Mouse (Mus musculus): ENCODE measurements around the gene Atp8b4. TPM values are rescaled to one million over a fixed set of nuclear protein-coding genes. Genes with fewer than 3 reads are reported as not detected.

The Atp8b4 gene
- total and polyA plus RNA-seq, 3 experiments, result 0.31 to 0.73 (median 0.43) TPM

DNA sequence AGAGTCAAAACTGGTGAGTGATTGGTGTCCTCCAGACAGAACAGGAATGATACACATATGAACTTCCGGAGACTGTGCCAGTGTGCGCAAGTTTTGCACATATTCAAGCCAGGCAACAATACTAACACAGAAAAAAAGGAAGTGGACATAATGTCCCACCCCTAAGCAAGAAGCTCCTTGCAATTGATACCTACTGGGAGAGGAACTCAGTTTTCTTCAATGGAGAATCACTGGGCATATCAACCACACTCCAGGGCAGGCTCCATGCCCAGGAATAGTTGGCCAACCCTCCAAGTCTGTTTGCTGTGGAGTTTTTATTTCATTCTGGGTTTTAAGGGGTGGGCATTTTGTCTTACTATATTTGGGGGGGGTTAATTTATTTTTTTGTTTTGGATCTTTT, 145.2 kb downstream of the Atp8b4 start:
- Histone ChIP-seq H3K4me3 (no peak overlapping the region), H3K27ac (no peak overlapping the region), H3K79me2 (replicated peaks; ENCODE audit: control insufficient read depth, insufficient read depth, low read length) (no peaks in the 10 kb centered on the region), H3K27me3 (ENCODE audit: control insufficient read depth, insufficient read depth, low read length) (no peaks in the 10 kb centered on the region), H3K36me3 (ENCODE audit: control insufficient read depth, insufficient read depth, low read length) (no peaks in the 10 kb centered on the region), H3K9ac (ENCODE audit: low read depth, low read length) (no peak overlapping the region), H3K4me1 (ENCODE audit: control insufficient read depth, insufficient read depth, low read length) (no peaks in the 10 kb centered on the region)
- WGBS, result 92% methylated on average over 2 of the region's 2 CpGs
- no peak for TF ChIP-seq POLR2A (IDR thresholded peaks at IDR 0.05; ENCODE audit: insufficient read depth, low read depth, low read length)
- intact Hi-C loops (cut with DNase I), result no loop called here
- no peak for DNase-seq

DNA sequence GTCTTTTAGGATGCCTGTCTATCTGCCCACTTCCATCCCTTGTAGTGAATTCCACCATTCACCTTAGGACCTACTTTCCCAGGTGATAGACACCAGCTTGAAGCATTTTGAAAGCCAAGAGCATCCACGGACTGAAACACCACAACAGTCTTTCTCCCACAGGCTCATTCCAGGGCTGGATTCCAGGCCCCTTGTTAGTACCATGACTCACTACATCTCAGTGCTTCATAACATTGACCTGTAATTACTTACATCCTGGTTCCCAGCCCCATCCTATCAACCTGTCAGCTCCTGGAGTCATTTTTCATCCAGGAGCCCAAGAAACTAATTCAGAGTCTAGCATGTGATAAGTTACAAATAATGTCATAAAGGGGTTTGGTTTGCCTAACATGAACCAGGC, 148.7 kb downstream of the Atp8b4 start:
- Histone ChIP-seq H3K27me3 (ENCODE audit: control insufficient read depth, insufficient read depth, low read length) (no peaks in the 10 kb centered on the region), H3K4me3 (no peak overlapping the region), H3K4me1 (ENCODE audit: control insufficient read depth, insufficient read depth, low read length) (no peaks in the 10 kb centered on the region), H3K36me3 (ENCODE audit: control insufficient read depth, insufficient read depth, low read length) (no peaks in the 10 kb centered on the region), H3K79me2 (replicated peaks; ENCODE audit: control insufficient read depth, insufficient read depth, low read length) (no peaks in the 10 kb centered on the region), H3K9ac (ENCODE audit: low read depth, low read length) (no peak overlapping the region), H3K27ac (no peak overlapping the region)
- DNase-seq, result no peak
- TF ChIP-seq EP300 (IDR thresholded peaks at IDR 0.05; ENCODE audit: insufficient read depth, low read depth, low read length), result no peak
- TF ChIP-seq POLR2A (IDR thresholded peaks at IDR 0.05; ENCODE audit: insufficient read depth, low read depth, low read length), result no peak
- TF ChIP-seq CTCF (IDR thresholded peaks at IDR 0.05), result no peak
- intact Hi-C loops (cut with DNase I), result no loop called here
- WGBS, result 59% methylated on average over 1 of the region's 1 CpGs

DNA sequence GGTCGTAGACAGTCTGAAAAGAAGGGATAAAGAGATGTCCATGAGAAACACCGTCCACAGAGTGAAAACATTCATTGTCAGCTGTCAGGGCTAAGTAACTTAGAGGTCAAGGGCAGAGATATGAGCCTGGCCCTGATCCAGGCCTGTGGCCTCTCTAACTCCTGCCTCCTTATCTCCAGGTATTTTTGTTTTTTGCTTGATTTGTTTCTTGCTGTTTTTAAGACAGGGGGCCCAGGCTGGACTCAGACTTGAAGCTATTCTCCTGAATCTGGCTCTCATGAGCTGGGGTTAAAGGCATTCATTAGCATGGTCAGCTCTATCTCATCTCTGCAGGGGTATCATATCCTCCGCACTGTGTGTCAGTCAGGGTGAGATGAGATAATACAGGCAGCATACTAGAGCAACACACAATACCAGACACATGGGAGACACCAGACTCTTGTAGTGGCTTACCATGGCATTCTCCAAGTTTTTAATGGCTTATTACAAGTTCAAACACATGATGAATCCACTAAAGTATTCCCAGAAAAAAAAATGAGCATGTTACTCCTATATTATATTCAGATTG, 157.4 kb downstream of the Atp8b4 start:
- WGBS, result 44% methylated on average over 3 of the region's 3 CpGs

DNA sequence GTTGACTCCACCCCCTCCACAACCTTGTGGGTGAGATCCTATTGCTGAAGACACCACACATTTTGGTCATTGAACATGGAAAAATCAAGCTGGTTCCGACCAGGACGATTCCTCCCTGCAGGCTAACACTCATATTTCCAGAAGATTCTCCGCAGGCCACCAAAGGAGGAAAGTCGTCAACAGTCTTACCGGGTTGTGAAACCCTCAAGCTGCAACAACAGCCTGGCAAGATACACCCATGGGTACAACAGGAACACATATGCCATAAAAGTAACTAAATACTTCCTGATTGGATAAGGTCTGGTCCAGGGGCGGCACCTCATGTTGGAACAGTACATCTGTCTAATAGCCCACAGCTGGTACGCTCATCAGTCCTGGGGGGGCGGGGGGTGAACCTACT, 159.0 kb downstream of the Atp8b4 start:
- H3K4me3 ChIP-seq, result no peak overlapping the region
- 95% methylated on average over 8 of the region's 8 CpGs for WGBS

More for the DNA sequence above, 157.4 kb downstream of the Atp8b4 start:
- intact Hi-C loops (cut with DNase I), result no loop called here
- H3K27me3 ChIP-seq (ENCODE audit: control insufficient read depth, insufficient read depth, low read length), result no peaks in the 10 kb centered on the region
- no peak overlapping the region for H3K9ac ChIP-seq (ENCODE audit: low read depth, low read length)
- no peak for DNase-seq
- H3K36me3 ChIP-seq (ENCODE audit: control insufficient read depth, insufficient read depth, low read length), result no peaks in the 10 kb centered on the region
- no peak overlapping the region for H3K27ac ChIP-seq
- no peaks in the 10 kb centered on the region for H3K79me2 ChIP-seq (replicated peaks; ENCODE audit: control insufficient read depth, insufficient read depth, low read length)
- H3K4me3 ChIP-seq, result no peak overlapping the region
- H3K4me1 ChIP-seq (ENCODE audit: control insufficient read depth, insufficient read depth, low read length), result no peaks in the 10 kb centered on the region
- TF ChIP-seq EP300 (IDR thresholded peaks at IDR 0.05; ENCODE audit: insufficient read depth, low read depth, low read length) (no peak), POLR2A (IDR thresholded peaks at IDR 0.05; ENCODE audit: insufficient read depth, low read depth, low read length) (no peak), CTCF (IDR thresholded peaks at IDR 0.05) (no peak)

DNA sequence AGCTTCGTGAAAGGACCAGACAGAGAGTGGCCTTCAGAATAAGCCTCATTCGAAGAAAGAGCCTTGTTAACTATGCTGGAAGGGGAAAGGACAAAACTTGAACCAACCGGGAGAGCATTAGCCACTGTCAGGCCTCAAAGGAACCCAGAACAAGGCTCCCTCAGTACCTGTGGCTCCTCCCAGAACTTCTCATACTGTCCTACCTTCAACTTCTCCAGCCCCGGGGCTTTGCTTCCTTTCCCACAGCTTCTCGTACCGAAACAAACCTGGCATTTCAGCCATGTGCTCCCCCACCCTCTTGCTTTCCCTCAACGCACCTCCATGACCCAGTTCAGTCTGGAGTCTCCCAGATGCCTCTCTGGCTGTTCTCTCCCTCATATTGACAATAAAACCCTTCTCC, 160.3 kb downstream of the Atp8b4 start:
- Histone ChIP-seq H3K9ac (ENCODE audit: low read depth, low read length) (no peak overlapping the region), H3K79me2 (replicated peaks; ENCODE audit: control insufficient read depth, insufficient read depth, low read length) (no peaks in the 10 kb centered on the region), H3K27ac (peak overlapping the region; percentile 56), H3K27me3 (ENCODE audit: control insufficient read depth, insufficient read depth, low read length) (no peaks in the 10 kb centered on the region), H3K4me3 (no peak overlapping the region), H3K4me1 (ENCODE audit: control insufficient read depth, insufficient read depth, low read length) (no peaks in the 10 kb centered on the region), H3K36me3 (ENCODE audit: control insufficient read depth, insufficient read depth, low read length) (no peaks in the 10 kb centered on the region)
- WGBS, result 87% methylated on average over 7 of the region's 7 CpGs
- no peak for DNase-seq
- intact Hi-C loops (cut with DNase I), result no loop called here
- no peak for TF ChIP-seq CTCF (IDR thresholded peaks at IDR 0.05)
- TF ChIP-seq POLR2A (IDR thresholded peaks at IDR 0.05; ENCODE audit: insufficient read depth, low read depth, low read length), result no peak

More for the DNA sequence above, 159.0 kb downstream of the Atp8b4 start:
- Histone ChIP-seq H3K4me1 (ENCODE audit: control insufficient read depth, insufficient read depth, low read length) (no peaks in the 10 kb centered on the region), H3K79me2 (replicated peaks; ENCODE audit: control insufficient read depth, insufficient read depth, low read length) (no peaks in the 10 kb centered on the region), H3K9ac (ENCODE audit: low read depth, low read length) (no peak overlapping the region), H3K27me3 (ENCODE audit: control insufficient read depth, insufficient read depth, low read length) (no peaks in the 10 kb centered on the region), H3K27ac (no peak overlapping the region), H3K36me3 (ENCODE audit: control insufficient read depth, insufficient read depth, low read length) (no peaks in the 10 kb centered on the region)
- TF ChIP-seq POLR2A (IDR thresholded peaks at IDR 0.05; ENCODE audit: insufficient read depth, low read depth, low read length) (no peak), EP300 (IDR thresholded peaks at IDR 0.05; ENCODE audit: insufficient read depth, low read depth, low read length) (no peak), CTCF (IDR thresholded peaks at IDR 0.05) (no peak)
- no peak for DNase-seq
- intact Hi-C loops (cut with DNase I), result no loop called here

DNA sequence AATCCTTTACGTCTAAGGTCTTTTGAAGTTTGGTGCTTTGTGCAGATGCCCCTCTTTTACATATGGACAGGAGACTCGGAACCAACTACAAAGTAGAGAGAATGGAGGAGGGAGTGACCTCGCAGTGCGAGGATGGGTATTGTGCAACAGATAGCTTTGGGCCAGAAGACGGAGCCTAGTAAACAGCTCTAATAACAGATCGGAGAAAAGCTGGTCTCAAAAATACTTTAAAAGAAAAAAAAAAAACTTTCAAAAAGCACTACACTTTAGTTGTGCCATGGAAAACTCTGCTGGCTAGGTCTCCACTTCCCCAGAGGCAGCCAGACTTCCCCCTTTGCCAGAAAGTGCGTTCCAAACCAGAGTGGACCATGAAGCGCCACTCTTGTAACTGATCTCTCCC, 161.0 kb downstream of the Atp8b4 start:
- no peaks in the 10 kb centered on the region for H3K79me2 ChIP-seq (replicated peaks; ENCODE audit: control insufficient read depth, insufficient read depth, low read length)
- TF ChIP-seq EP300 (IDR thresholded peaks at IDR 0.05; ENCODE audit: insufficient read depth, low read depth, low read length) (no peak), POLR2A (IDR thresholded peaks at IDR 0.05; ENCODE audit: insufficient read depth, low read depth, low read length) (no peak), CTCF (IDR thresholded peaks at IDR 0.05) (no peak)
- H3K27me3 ChIP-seq (ENCODE audit: control insufficient read depth, insufficient read depth, low read length), result no peaks in the 10 kb centered on the region
- intact Hi-C loops (cut with DNase I), result no loop called here
- no peak overlapping the region for H3K4me3 ChIP-seq
- H3K27ac ChIP-seq, result peak overlapping the region; percentile 56
- WGBS, result 75% methylated on average over 8 of the region's 8 CpGs
- H3K4me1 ChIP-seq (ENCODE audit: control insufficient read depth, insufficient read depth, low read length), result no peaks in the 10 kb centered on the region
- peak; percentile 34 to 53 for DNase-seq
- H3K9ac ChIP-seq (ENCODE audit: low read depth, low read length), result no peak overlapping the region
- H3K36me3 ChIP-seq (ENCODE audit: control insufficient read depth, insufficient read depth, low read length), result no peaks in the 10 kb centered on the region
